Mouse (Mus musculus) frontal cortex, adult (tissue): ENCODE results near the gene Alg3.

Experiments
- ATAC-seq: cut with Nextera tagmentation; 2 replicates; pipeline ENCODE4 v1.9.2; 2017; ENCODE audit warnings: mild to moderate bottlenecking, moderate library complexity, mixed read lengths; ENCODE audit not compliant: low TSS enrichment

The Alg3 gene

DNA sequence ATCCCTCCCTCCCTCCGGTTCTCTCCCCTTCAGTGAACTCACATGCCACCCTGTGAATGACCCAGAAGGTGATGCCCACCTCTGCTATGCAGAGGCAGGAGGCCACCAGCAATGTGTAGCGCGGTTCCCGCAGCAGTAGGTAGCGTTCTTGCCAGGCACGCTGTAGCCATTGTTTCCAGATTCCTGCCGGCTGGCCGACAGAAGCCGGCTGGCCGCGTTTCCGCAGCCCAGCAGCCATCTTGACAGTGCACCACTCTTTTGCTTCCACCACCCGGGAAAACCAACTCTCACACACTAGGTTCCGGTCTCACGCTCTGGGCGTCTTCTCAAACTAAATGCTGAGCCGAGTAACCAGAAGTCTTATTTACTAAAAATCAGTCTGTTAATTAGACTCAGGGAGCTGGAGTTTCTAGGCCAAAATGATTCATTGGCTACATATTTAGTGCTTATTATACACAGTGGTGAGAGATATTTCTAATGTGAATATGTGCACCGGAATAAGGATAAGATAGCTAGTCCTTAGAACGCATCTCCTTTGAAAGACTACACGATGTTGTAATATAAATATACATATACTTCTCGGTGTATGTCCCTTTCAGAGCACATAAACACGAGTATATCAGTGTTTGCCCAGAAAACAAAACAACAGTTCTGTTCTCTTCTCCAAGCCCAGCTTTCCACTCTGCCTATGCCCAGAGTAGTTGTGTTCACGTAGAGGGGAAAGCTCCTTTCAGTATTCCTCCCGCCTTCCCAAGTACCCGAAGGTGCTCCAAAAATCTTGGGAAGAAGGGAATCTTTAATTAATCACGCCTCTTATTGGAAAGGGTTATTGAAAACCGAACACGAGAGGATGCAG lies 806 bp downstream of the Alg3 start:
- peak; percentile 51 for ATAC-seq

DNA sequence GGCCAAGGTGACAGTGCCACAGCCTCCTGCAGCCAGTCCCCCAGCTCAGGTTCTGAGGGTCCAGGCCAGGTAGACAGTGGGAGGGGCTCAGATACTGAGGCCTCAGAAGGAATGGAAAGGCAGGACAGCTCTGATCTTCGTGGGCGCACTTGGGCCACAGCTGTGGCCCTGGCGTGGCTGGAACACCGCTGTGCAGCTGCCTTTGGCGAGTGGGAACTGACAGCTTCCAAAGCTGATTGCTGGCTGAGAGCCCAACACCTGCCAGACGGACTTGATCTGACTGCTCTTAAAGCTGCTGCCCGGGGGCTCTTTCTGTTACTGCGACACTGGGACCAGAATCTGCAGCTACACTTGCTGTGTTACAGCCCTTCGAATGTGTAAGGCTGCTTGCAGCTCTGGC lies 6.8 kb downstream of the Alg3 start:
- no peak for ATAC-seq

DNA sequence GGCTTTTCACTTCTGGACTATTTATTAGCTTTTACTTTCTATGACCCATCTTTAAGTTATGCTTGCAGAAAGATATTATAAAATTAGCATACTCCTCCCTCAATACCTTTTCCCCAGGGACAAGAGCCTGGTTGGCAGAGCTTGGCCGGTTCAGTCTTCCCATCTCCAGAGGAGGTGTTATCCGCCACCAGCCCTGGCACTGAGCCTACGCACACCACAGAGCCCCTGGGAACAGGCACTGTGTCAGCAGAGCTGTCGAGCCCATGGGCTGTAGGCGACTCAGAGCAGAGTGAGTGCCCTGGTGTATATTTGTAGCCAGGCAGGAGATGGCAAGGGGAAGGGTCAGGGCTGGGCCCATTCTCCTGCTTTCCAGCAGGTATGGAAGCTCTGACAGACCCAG lies 11.0 kb downstream of the Alg3 start:
- ATAC-seq = no peak

DNA sequence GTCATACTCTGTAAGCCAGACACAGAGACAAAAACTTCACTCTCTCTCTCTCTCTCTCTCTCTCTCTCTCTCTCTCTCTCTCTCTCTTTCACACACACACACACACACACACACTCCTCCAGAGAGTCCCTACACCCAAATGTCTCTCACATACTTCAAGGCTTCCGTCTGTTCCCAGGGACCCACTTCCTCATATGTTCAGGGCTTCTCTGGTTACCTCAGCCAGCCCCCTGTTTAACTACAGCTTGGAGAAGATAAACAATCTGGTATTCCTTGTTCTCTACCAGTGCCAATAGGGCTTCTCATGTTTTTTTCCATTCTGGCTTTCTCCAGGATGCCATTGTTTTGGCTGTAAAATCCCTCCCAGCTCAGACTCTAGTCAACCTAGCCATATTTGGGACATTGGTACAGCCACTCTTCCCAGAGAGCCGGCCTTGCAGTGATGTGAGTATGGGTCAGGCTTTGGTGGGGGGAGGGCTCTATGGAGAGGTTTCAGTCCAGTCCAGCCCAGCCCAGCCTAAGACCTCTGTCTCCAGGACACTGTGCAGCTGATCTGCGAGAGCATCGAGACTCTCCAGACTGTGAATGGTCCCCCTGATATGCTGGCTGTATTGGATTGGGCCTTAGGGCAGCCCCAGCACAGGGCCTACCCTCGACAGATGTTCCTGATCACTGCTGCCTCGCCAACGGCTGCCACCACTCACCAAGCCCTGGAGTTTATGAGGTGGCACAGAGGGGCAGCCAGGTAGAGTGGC lies 14.7 kb downstream of the Alg3 start:
- ATAC-seq = no peak

DNA sequence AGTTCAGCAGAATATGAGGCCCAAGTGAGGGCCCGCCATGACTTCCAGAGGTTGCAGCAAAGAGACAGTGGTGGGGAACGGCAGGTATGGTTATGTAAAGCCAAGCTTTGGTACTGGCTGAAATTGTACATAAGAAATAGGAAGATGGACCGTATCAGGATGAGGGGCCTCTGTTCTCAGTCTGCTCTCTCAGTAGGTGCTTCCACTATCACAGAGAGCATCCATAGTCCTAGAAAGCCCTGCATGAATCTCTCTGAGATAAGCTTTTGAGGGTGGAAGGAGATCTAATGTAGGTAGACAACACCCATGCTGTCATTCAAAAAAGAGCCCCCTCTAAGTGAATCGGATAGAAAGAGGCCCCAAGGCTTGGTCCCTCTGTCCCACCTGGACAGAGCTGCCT lies 15.8 kb downstream of the Alg3 start:
- ATAC-seq = no peak

DNA sequence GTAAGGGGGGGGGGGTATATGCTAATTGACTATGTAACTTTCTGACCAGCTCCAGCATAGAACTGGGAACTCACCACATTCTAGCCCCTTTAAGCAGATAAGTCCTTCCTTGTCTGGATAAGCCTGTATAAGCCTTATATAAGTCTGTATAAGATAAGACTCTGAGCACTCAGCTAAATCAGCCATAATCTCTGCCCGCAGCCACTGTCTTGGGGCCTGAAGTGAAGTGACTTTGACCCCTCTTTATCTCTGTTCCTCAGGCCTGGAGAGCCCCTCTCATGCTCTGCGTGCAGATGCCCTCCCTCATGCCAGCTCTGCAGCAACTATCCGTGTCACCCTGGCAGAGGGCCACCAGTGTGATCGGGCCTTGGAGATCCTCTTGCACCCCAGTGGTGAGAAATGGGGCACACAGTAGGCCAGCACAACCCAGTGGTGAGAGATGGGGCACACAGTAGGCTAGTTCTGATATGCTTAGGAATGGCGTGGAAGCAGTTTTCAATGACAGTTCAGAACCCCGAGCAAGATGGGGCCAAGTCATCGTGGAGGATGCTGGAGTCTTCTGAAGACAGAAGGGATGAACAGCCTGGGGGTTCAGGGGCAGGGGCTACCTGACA lies 16.4 kb downstream of the Alg3 start:
- no peak for ATAC-seq

DNA sequence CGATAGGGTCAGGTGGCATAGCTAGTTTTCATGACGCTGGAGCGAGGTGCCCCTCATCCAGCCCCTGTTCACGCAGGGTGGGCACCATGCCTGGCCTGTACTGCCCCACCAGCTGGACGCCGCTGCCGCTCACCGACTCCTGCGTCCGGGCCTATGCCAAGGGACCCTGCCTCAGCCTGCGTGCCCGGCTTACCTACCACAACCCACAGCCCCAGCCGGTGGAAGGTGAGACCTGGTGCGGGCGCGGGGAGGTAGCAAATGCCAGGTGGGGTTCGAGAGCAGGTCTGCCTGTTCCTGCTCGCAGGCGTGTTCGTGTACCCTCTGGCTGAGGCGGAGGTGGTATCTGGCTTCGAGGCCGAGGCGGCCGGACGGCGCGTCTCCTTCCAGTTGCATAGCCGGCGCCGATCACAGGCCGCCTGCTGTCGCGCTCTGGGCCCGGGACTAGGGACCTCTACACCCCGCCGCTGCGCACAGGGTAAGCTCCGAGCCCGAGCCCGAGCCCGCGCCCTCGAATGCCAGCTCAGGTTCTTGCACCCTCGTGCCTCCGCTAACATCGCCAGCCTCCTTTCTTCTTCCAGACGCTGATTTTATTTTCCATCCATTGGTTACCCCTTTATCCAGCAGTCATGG lies 20.3 kb downstream of the Alg3 start:
- no peak for ATAC-seq

DNA sequence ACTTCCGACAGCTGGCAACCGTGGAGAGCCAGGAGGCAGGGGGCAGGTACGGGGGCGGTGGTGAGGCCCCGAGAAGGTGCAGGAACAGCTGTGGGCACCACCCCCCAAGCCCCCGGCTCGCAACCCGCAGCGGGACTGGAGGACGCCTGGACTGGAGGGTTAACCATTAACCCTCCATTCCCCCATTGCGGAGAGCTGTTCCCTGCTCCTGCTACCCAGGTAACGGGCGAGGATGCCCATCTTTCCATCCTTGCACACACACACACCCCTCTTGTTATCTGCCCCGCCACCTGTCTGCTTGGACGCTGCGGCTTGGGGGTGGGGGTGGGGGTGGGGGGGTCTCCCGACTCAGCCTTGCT lies 20.9 kb downstream of the Alg3 start:
- ATAC-seq = no peak

DNA sequence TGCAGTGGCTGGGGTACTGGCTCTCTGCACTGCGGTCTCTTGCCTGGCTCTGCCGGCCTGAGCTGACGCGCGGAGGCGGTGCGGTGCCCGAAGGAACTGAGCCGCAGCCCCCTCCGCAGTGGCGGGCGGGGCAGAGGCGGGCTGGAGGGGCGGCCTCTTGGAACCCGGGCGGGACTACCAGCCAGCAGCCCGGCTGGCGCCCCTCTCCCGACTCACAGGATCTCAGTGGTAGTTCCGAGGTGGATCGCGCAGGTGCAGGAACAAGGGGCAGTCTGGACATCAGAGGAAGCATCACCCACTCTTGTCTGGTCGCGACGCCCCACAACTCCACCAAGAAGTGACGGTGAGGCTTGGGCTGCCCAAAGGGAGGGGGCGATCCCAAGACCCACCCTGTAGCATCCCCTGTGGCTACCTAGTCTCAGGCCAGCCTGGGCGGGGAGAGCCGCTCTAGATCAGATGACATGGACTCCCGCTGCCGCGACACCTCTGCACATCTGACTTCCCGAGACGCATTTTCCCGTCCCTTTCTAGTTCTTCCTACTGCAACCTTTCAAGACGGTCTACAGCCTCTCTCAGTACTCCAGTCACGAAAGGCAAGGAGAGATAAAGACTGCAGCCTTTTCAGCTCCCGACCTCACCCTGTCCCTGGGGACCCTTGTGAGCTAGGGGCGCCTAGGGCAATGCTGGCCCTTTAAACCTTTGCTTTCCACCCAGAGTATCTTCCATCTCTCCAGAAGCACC lies 21.4 kb downstream of the Alg3 start:
- peak; percentile 62 for ATAC-seq

DNA sequence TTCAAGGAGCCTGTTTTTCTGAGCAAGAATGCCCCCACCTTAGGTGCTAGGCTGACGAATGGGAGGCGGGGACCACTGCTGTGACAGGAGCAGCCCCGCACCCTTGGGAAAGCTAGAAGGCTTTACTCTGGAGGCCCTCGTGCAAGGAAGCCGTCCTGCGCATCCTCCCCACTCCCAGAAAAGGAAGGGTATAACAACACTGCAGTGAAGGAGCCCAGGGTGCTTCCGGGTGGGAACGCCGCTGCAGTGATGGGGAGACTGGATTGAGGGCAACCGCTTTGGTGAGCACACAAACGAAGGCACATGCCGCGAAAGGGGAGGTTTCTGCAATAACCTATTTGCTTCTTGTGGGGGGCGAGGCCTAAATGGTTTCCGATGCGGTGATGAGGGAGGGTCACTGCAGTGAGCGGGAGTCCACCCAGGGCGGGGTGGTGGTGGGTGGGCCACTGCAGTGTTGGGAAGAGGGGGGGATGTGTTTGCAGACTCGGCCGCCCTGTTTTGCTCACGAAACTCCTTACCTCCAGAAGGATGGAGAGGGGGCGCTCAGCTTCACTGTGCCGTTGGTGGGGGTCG lies 22.1 kb downstream of the Alg3 start, which contains the start of gene Vwa5b2:
Gene Vwa5b2, plus strand, starts transcription at position 106 of the 573 bp plus-strand sequence.
- ATAC-seq = peak; percentile 75

DNA sequence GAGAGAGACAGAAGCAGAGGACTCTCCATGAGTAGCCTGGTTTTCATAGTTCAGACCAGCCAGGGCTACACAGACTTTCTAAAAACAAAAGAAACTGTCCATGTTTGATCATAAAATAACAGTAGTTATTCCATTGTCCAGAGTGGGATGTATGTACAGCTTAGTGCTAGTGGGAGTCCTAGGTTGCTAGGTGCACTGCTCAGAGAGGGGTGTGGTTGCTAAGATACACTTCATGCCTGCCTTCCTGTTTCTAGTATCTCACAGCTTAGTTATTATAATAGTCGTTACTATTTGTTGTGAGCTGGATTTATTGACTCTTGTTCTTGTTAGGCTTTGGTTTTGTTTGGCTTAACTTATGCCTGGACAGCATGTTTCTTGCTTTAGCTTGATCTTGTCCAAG lies 46.5 kb downstream of the Alg3 start:
- no peak for ATAC-seq

DNA sequence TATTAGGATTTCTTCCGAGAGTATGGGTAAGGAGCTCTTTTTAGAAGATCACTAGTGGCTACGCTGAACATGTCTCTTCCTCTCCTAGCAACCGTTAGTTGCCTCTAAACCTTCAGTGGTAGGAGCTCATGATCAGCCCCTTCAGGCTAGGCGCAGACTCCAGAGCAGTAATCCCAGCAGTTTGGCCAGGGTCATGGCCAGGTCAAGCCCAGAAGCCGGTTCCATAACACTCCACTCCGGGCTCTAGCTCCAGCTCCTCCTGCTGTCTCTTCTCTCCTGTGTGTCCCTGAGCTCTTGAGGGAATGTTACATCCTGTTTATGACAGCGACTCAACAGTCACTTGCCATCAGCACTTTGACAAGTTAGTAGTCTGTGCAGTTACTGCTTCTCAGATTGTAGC lies 54.2 kb downstream of the Alg3 start:
- no peak for ATAC-seq
